Mouse (Mus musculus): Measurements from ENCODE around the gene Trpm6. TPM values are rescaled to one million over a fixed set of nuclear protein-coding genes. Genes with fewer than 3 reads are reported as not detected.

Trpm6 gene
- total and polyA plus RNA-seq, 3 experiments = 0.05 to 0.16 (median 0.14) TPM

- H3K27ac ChIP-seq = no peak overlapping the region
- H3K79me2 ChIP-seq (replicated peaks; ENCODE audit: control insufficient read depth, insufficient read depth, low read length) = no peaks in the 10 kb centered on the region
- no peaks in the 10 kb centered on the region for H3K36me3 ChIP-seq (ENCODE audit: control insufficient read depth, insufficient read depth, low read length)
- no peak for DNase-seq
- intact Hi-C loops (cut with DNase I) = no loop called here
- no peak overlapping the region for H3K9ac ChIP-seq (ENCODE audit: low read depth, low read length)
- no peak for TF ChIP-seq CTCF (IDR thresholded peaks at IDR 0.05)
- no peak for TF ChIP-seq POLR2A (IDR thresholded peaks at IDR 0.05; ENCODE audit: insufficient read depth, low read depth, low read length)
- no peak for TF ChIP-seq EP300 (IDR thresholded peaks at IDR 0.05; ENCODE audit: insufficient read depth, low read depth, low read length)
- 88% methylated on average over 1 of the region's 1 CpGs for WGBS
- H3K27me3 ChIP-seq (ENCODE audit: control insufficient read depth, insufficient read depth, low read length) = no peaks in the 10 kb centered on the region
- H3K4me1 ChIP-seq (ENCODE audit: control insufficient read depth, insufficient read depth, low read length) = no peaks in the 10 kb centered on the region
- H3K4me3 ChIP-seq = no peak overlapping the region
Observed at GRCm38 (mm10) chr19:18771561-18771960, 21.8 kb downstream of the Trpm6 start.

GRCm38 (mm10) chr19:18772888-18773488, 23.2 kb downstream of the Trpm6 start:
- TF ChIP-seq POLR2A (IDR thresholded peaks at IDR 0.05; ENCODE audit: insufficient read depth, low read depth, low read length) = no peak
- TF ChIP-seq CTCF (IDR thresholded peaks at IDR 0.05) = no peak
- TF ChIP-seq EP300 (IDR thresholded peaks at IDR 0.05; ENCODE audit: insufficient read depth, low read depth, low read length) = no peak
- Histone ChIP-seq H3K4me3 (no peak overlapping the region), H3K36me3 (ENCODE audit: control insufficient read depth, insufficient read depth, low read length) (no peaks in the 10 kb centered on the region), H3K4me1 (ENCODE audit: control insufficient read depth, insufficient read depth, low read length) (no peaks in the 10 kb centered on the region), H3K79me2 (replicated peaks; ENCODE audit: control insufficient read depth, insufficient read depth, low read length) (no peaks in the 10 kb centered on the region), H3K27ac (no peak overlapping the region), H3K9ac (ENCODE audit: low read depth, low read length) (no peak overlapping the region), H3K27me3 (ENCODE audit: control insufficient read depth, insufficient read depth, low read length) (no peaks in the 10 kb centered on the region)
- 56% methylated on average over 5 of the region's 5 CpGs for WGBS
- DNase-seq = no peak
- intact Hi-C loops (cut with DNase I) = no loop called here

- DNase-seq = no peak
- H3K27me3 ChIP-seq (ENCODE audit: control insufficient read depth, insufficient read depth, low read length) = no peaks in the 10 kb centered on the region
- no peak overlapping the region for H3K27ac ChIP-seq
- TF ChIP-seq EP300 (IDR thresholded peaks at IDR 0.05; ENCODE audit: insufficient read depth, low read depth, low read length) (no peak), CTCF (IDR thresholded peaks at IDR 0.05) (no peak), POLR2A (IDR thresholded peaks at IDR 0.05; ENCODE audit: insufficient read depth, low read depth, low read length) (no peak)
- no peak overlapping the region for H3K4me3 ChIP-seq
- 66% methylated on average over 1 of the region's 1 CpGs for WGBS
- H3K79me2 ChIP-seq (replicated peaks; ENCODE audit: control insufficient read depth, insufficient read depth, low read length) = no peaks in the 10 kb centered on the region
- intact Hi-C loops (cut with DNase I) = no loop called here
- H3K36me3 ChIP-seq (ENCODE audit: control insufficient read depth, insufficient read depth, low read length) = no peaks in the 10 kb centered on the region
- H3K4me1 ChIP-seq (ENCODE audit: control insufficient read depth, insufficient read depth, low read length) = no peaks in the 10 kb centered on the region
- no peak overlapping the region for H3K9ac ChIP-seq (ENCODE audit: low read depth, low read length)
Observed at GRCm38 (mm10) chr19:18774085-18774484, 24.3 kb downstream of the Trpm6 start.

- Histone ChIP-seq H3K36me3 (ENCODE audit: control insufficient read depth, insufficient read depth, low read length) (no peaks in the 10 kb centered on the region), H3K9ac (ENCODE audit: low read depth, low read length) (no peak overlapping the region), H3K79me2 (replicated peaks; ENCODE audit: control insufficient read depth, insufficient read depth, low read length) (no peaks in the 10 kb centered on the region), H3K4me1 (ENCODE audit: control insufficient read depth, insufficient read depth, low read length) (no peaks in the 10 kb centered on the region), H3K27ac (no peak overlapping the region), H3K27me3 (ENCODE audit: control insufficient read depth, insufficient read depth, low read length) (no peaks in the 10 kb centered on the region), H3K4me3 (no peak overlapping the region)
- TF ChIP-seq EP300 (IDR thresholded peaks at IDR 0.05; ENCODE audit: insufficient read depth, low read depth, low read length) = no peak
- no peak for TF ChIP-seq POLR2A (IDR thresholded peaks at IDR 0.05; ENCODE audit: insufficient read depth, low read depth, low read length)
- TF ChIP-seq CTCF (IDR thresholded peaks at IDR 0.05) = no peak
- 76% methylated on average over 1 of the region's 1 CpGs for WGBS
- intact Hi-C loops (cut with DNase I) = no loop called here
- no peak for DNase-seq
Observed at GRCm38 (mm10) chr19:18799646-18800045, 49.9 kb downstream of the Trpm6 start.

GRCm38 (mm10) chr19:18811264-18811663, 61.5 kb downstream of the Trpm6 start:
- no peak overlapping the region for H3K4me3 ChIP-seq
- H3K9ac ChIP-seq (ENCODE audit: low read depth, low read length) = no peak overlapping the region
- WGBS = 49% methylated on average over 3 of the region's 3 CpGs
- H3K27me3 ChIP-seq (ENCODE audit: control insufficient read depth, insufficient read depth, low read length) = no peaks in the 10 kb centered on the region
- intact Hi-C loops (cut with DNase I) = no loop called here
- no peaks in the 10 kb centered on the region for H3K79me2 ChIP-seq (replicated peaks; ENCODE audit: control insufficient read depth, insufficient read depth, low read length)
- H3K36me3 ChIP-seq (ENCODE audit: control insufficient read depth, insufficient read depth, low read length) = no peaks in the 10 kb centered on the region
- H3K27ac ChIP-seq = no peak overlapping the region
- no peak for DNase-seq
- TF ChIP-seq EP300 (IDR thresholded peaks at IDR 0.05; ENCODE audit: insufficient read depth, low read depth, low read length) = no peak
- TF ChIP-seq CTCF (IDR thresholded peaks at IDR 0.05) = no peak
- no peak for TF ChIP-seq POLR2A (IDR thresholded peaks at IDR 0.05; ENCODE audit: insufficient read depth, low read depth, low read length)
- no peaks in the 10 kb centered on the region for H3K4me1 ChIP-seq (ENCODE audit: control insufficient read depth, insufficient read depth, low read length)

- H3K27me3 ChIP-seq (ENCODE audit: control insufficient read depth, insufficient read depth, low read length) = no peaks in the 10 kb centered on the region
- 66% methylated on average over 13 of the region's 13 CpGs for WGBS
- H3K4me1 ChIP-seq (ENCODE audit: control insufficient read depth, insufficient read depth, low read length) = no peaks in the 10 kb centered on the region
- H3K36me3 ChIP-seq (ENCODE audit: control insufficient read depth, insufficient read depth, low read length) = no peaks in the 10 kb centered on the region
- intact Hi-C loops (cut with DNase I) = no loop called here
- no peaks in the 10 kb centered on the region for H3K79me2 ChIP-seq (replicated peaks; ENCODE audit: control insufficient read depth, insufficient read depth, low read length)
- no peak overlapping the region for H3K9ac ChIP-seq (ENCODE audit: low read depth, low read length)
- H3K27ac ChIP-seq = no peak overlapping the region
- DNase-seq = no peak
- no peak for TF ChIP-seq POLR2A (IDR thresholded peaks at IDR 0.05; ENCODE audit: insufficient read depth, low read depth, low read length)
- TF ChIP-seq CTCF (IDR thresholded peaks at IDR 0.05) = no peak
- no peak for TF ChIP-seq EP300 (IDR thresholded peaks at IDR 0.05; ENCODE audit: insufficient read depth, low read depth, low read length)
- H3K4me3 ChIP-seq = no peak overlapping the region
Observed at GRCm38 (mm10) chr19:18815170-18815569, 65.4 kb downstream of the Trpm6 start.

All from heart, adult 2 months (tissue).